Mouse (Mus musculus) adipocyte (in vitro differentiated cells): ENCODE results near the gene Mup7.
"Not testable (repeated sequence)": the region's sequence is repeated elsewhere in the genome, so short reads cannot be mapped to it uniquely, and the experiment has no call there.

Experiments
- DNase-seq: peaks from one replicate; pipeline ENCODE4 v3.0.0-alpha.2; 2016; ENCODE audit warnings: low spot score

The Mup7 gene

DNA sequence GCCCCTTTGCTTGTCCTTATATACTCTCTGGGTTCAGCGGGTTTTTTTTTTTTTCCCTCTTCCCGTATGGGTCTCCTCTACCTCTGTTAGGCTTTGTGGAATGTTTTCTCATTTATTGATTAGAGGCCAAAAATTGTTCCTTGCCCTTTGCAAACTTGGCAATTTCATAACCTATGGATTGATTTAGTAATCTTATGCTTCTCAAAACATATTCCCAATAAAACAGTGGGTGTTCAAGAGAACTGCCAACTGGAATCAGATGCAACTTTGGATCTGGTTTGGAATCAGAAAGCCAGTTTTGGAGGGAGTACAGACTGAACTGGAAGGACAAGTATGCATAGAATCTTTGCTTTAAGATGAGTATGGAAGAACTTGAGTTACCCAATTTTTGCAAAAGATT lies at the start of gene Mup7:
TSS of gene Mup7 (minus strand) at position 101 of the 400 bp plus-strand sequence.
- DNase-seq: not testable (repeated sequence)

DNA sequence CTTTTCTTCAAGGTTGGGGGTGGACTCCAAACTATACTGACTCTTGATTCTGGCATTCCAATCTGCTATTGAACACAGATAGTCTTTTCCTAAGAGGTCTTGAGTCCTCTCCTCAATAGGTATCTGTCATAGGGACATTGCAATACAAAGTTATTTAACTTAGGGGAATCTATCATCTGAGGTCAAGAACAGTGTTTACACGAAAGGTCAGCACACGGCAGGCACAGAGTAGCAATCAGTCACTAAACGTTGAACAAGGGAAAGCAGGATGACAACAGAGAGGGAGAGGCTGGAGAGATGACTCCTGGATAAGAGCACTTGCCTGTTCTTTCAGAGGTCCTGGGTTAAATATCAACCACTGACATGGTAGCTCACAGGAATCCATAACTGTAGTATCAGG lies 9.6 kb upstream of the Mup7 start:
- DNase-seq: not testable (repeated sequence)

DNA sequence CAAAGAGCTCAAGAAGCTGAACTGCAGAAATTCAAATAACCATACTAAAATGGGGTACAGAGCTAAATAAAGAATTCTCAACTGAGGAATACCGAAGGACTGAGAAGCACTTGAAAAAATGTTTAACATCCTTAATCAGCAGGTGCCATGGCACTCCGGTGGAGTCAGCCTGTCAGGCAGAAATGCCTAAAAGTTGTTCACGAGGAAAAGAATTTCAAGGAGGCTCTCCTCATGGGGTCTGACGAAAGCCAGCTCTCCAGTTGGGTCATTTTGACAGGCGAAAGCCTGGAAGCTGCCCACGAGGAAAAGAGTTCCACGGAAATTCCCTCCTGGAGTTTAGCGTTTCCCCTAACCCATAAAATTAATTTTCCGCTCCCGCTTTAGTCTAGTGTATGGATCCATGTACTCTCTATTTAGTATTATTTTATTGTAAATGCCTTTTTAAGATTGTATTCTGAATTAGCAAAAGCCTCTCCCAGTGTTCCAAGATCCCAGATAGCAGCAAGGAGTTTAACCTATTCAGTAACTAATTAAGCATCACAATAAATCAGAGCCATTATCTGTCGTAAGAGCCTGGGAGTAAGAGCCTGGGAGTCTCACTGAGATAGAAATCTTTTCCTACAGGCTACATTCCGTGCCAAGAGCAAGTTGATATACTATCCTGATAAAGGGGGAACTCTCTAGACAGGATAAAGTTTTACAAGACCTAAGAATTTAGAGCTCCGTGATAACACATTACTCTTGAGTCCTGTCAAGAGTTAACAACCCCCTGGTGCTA lies 40.8 kb downstream of the Mup7 start:
- DNase-seq: not testable (repeated sequence)

DNA sequence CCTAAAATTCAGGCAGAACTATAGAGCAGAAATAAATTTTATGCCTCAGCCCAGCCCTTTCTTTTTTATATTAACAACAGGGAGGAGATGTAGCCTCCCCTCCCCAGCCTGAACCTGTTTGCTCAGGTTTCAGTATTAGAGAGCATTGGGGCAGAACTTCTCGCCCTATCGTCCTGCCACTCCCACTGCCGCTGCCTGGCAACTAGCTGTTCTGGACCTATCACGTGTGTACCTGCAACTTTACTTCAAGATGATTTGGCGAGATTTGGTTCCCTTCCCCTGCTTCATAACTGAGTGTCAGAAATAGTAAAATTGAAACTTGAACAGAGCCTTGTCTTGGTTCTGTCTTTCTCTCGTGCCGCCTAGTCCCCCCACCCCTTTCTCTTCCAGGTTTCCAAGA lies 50.1 kb downstream of the Mup7 start:
- DNase-seq: not testable (repeated sequence)
